Mouse (Mus musculus) leukemia stem cell, adult 10-12 weeks (primary cell): ENCODE data around the gene Pkd1l3. TPM values are rescaled to one million over a fixed set of nuclear protein-coding genes. Genes with fewer than 3 reads are reported as not detected.

Source experiments
- polyA plus RNA-seq: library from polyadenylated mRNA; stranded (reverse); fragments of >175 nt; gene quantifications from 2 replicates; pipeline ENCODE4 v1.2.3, GENCODE M21; 2012; ENCODE audit warnings: low replicate concordance

Gene Pkd1l3
- polyA plus RNA-seq = 0.72 and 2.4 TPM in 2 replicates

GRCm38 (mm10) chr8:109614243-109615210 lies at the start of gene Pkd1l3:
TSS of gene Pkd1l3 (plus strand) at chr8:109614517.

DNA sequence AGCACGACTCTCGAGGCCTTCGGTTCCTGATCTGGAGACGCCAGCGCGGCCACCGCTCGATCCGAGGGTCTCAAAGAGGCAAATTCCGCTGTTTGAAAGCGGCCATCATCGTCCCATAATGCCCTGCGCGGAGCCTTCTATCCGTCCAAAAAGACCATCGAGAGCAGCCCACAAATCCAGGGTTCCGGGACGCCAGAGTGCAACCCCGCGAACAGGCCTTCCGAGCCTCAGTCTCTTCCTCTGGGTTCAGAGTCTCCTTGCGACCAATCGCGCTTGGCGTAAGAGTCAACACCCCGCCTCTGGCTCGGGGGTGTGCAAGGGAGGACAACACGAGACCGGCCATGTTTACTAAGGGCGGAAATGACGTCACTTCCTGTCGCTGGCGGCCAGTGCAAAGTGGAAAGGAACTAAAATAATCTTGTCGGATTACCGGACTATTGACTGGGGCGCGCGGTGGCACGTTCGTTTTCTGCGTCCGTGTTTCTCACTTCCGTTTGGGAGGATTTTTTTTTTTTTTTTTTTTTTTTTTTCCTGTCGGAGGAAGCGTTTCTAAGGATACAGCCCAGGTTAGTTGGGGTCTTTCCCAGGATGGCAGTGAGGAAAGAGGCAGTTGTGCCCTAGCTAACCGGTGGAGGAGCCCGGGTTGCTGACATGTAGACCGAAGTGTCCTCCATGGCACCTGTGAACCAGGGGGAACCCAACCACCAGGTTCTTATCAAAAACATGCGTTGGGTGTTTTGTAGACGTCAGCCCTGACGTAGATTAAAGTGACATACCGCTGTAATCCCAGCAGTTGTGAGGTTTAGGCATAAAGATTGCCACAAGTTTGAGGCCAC lies 48.6 kb upstream of the Pkd1l3 start, which contains the start of the genes Dhx38 and Txnl4b:
Gene Dhx38 (minus strand): TSS at position 364 of the 836 bp plus-strand sequence.
Gene Txnl4b (plus strand): TSS at position 395 of the 836 bp plus-strand sequence.

GRCm38 (mm10) chr8:109578900-109579301 lies 35.4 kb upstream of the Pkd1l3 start, which contains the start of gene Hp:
TSS of gene Hp (minus strand) at chr8:109579172.

GRCm38 (mm10) chr8:109608271-109609152 lies 5.8 kb upstream of the Pkd1l3 start, which contains the start of gene Dhodh:
TSS of gene Dhodh (minus strand) at chr8:109608673.

DNA sequence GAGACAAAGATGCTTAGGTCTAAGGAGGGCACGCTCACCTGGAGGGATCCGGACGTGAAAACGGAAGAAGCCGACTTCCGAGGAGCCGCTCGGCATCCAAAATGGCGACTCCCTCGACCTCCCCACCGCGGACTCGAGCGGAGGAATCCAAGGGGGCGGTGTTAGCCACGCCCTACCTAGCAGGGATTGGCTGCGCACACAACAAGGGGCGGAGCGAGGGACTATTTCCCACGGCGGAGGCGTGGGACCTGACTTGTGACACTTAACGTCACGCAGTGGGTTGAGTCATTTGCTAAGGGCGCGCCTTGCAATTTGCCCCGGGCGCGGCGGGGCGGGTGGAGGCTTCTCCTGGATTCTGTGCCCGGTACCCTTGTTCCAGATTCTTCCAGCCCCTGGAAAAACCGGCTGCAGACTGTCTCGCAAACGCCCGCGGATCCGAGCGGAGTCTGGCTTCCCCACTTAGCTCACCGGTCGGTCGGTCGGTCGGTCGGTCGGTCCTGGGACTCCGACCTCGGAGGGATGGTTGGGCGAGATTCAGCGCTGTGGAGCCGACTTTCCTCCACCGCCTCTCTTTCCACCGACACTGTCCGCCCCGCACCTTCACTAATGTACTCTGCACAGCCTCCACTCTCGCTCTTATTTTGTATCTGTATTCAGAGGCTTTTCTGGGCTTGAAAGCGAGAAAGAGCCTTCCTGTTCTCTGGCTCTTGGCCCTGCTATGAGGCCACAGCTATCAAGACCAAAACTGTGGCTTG lies 79.0 kb downstream of the Pkd1l3 start, which contains the start of gene Ist1:
Gene Ist1 (minus strand): TSS at position 115 of the 755 bp plus-strand sequence.

GRCm38 (mm10) chr8:109705320-109706075 lies 91.2 kb downstream of the Pkd1l3 start, which contains the start of gene Zfp821:
TSS of gene Zfp821 (plus strand) at chr8:109705546.

Other genes starting within 250 kb of the Pkd1l3 start
- gene Pmfbp1, start 120.5 kb upstream of the Pkd1l3 start, polyA plus RNA-seq = not detected in 2 replicates
- 14.4 and 39.4 TPM in 2 replicates for gene Dhx38, start 48.7 kb upstream of the Pkd1l3 start, polyA plus RNA-seq
- 3.7 and 5.2 TPM in 2 replicates for gene Txnl4b, start 48.6 kb upstream of the Pkd1l3 start, polyA plus RNA-seq
- 2.7 and 6.3 TPM in 2 replicates for gene Hp, start 35.3 kb upstream of the Pkd1l3 start, polyA plus RNA-seq
- gene Dhodh, start 5.8 kb upstream of the Pkd1l3 start, polyA plus RNA-seq = 60.7 and 65.9 TPM in 2 replicates
- 15.4 and 21.1 TPM in 2 replicates for gene Ist1, start 78.7 kb downstream of the Pkd1l3 start, polyA plus RNA-seq
- 4.9 and 6.6 TPM in 2 replicates for gene Zfp821, start 91.0 kb downstream of the Pkd1l3 start, polyA plus RNA-seq
- gene Atxn1l, start 123.2 kb downstream of the Pkd1l3 start, polyA plus RNA-seq = 11.4 and 11.9 TPM in 2 replicates
- 4.3 and 19.6 TPM in 2 replicates for gene Ap1g1, start 164.0 kb downstream of the Pkd1l3 start, polyA plus RNA-seq